Mouse (Mus musculus): ENCODE data around the gene Arhgap40. TPM values are rescaled to one million over a fixed set of nuclear protein-coding genes. Genes with fewer than 3 reads are reported as not detected.

Gene Arhgap40
- polyA plus RNA-seq, 1 experiment from 2014 or later: 0.21 TPM

GRCm38 (mm10) chr2:158555812-158556211 lies 43.2 kb downstream of the Arhgap40 start:
- no peak for DNase-seq (ENCODE audit: low spot score)
- Histone ChIP-seq H3K27ac (replicated peaks) (no peak overlapping the region; the same call in 1 of the 2 replicates), H3K27me3 (replicated peaks; ENCODE audit: low read depth, poor library complexity, severe bottlenecking) (peaks cover 67% of the 10 kb centered on the region), H3K36me3 (replicated peaks) (no peaks in the 10 kb centered on the region), H3K4me3 (peak overlapping the region; percentile 43), H3K4me1 (peaks cover 28% of the 10 kb centered on the region), H3K9me3 (no peaks in the 10 kb centered on the region)
- under 1% methylated on average over 8 of the region's 8 CpGs for WGBS

DNA sequence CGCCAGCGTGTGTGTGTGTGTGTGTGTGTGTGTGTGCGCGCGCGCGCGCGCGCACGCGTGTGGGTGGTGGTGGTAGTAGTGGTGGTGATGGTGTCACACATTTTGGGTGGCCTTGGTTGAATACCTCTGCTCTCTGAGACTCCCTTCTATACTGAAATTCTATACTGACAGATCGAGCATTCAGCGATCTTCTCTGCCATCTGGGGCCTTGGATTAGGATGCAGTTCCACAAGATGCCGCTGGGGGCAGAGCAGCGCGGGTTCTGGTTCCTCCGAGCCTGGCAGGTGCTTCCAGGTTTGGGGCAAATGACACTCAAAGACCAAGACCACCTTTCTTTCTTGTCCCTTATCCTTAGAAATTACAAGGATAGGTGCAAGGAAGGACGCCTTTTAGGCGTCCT lies 43.6 kb downstream of the Arhgap40 start:
- Histone ChIP-seq H3K4me1 (peaks cover 32% of the 10 kb centered on the region), H3K9me3 (no peaks in the 10 kb centered on the region), H3K4me3 (peak overlapping the region; percentile 43), H3K36me3 (replicated peaks) (no peaks in the 10 kb centered on the region), H3K27ac (replicated peaks) (no peak overlapping the region; the same call in 1 of the 2 replicates), H3K27me3 (replicated peaks; ENCODE audit: low read depth, poor library complexity, severe bottlenecking) (peaks cover 67% of the 10 kb centered on the region)
- WGBS: 1% methylated on average over 20 of the region's 20 CpGs
- DNase-seq (ENCODE audit: low spot score): peak; percentile 81

- 5% methylated on average over 5 of the region's 5 CpGs for WGBS
- H3K4me3 ChIP-seq: no peak overlapping the region
- H3K4me1 ChIP-seq: peaks cover 37% of the 10 kb centered on the region
- peaks cover 64% of the 10 kb centered on the region for H3K27me3 ChIP-seq (replicated peaks; ENCODE audit: low read depth, poor library complexity, severe bottlenecking)
- no peaks in the 10 kb centered on the region for H3K9me3 ChIP-seq
- H3K36me3 ChIP-seq (replicated peaks): no peaks in the 10 kb centered on the region
- H3K27ac ChIP-seq (replicated peaks): no peak overlapping the region
- no peak for DNase-seq (ENCODE audit: low spot score)
Observed at GRCm38 (mm10) chr2:158556750-158557149, 44.2 kb downstream of the Arhgap40 start.

DNA sequence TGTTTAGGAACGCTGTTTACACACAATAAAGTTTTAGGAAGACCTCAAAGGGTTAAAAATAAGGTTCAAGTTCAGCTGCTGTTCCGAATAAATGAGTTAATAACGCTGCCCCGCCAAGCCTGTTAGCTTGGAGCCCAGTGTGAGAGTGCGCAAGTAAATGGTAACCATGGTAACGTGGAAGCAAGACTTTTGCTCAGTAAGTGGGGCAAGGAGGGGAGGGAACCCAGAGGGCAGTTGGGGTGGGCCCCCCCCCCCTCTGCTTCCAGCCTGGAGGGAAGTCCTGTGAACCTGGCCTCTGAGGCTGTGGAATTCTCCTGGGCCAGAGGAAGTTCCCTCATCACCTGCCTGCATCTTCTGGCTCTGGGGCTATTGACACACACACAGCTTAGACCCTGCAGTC lies 47.3 kb downstream of the Arhgap40 start:
- H3K9me3 ChIP-seq: no peaks in the 10 kb centered on the region
- no peak overlapping the region for H3K4me3 ChIP-seq
- no peak overlapping the region for H3K27ac ChIP-seq (replicated peaks)
- WGBS: 45% methylated on average over 6 of the region's 6 CpGs
- DNase-seq (ENCODE audit: low spot score): no peak
- H3K27me3 ChIP-seq (replicated peaks; ENCODE audit: low read depth, poor library complexity, severe bottlenecking): peaks cover 62% of the 10 kb centered on the region
- H3K4me1 ChIP-seq: peaks cover 38% of the 10 kb centered on the region
- H3K36me3 ChIP-seq (replicated peaks): no peaks in the 10 kb centered on the region

GRCm38 (mm10) chr2:158560801-158561200 lies 48.2 kb downstream of the Arhgap40 start:
- H3K4me3 ChIP-seq: no peak overlapping the region
- H3K27ac ChIP-seq (replicated peaks): no peak overlapping the region
- no peaks in the 10 kb centered on the region for H3K36me3 ChIP-seq (replicated peaks)
- DNase-seq (ENCODE audit: low spot score): no peak
- no peaks in the 10 kb centered on the region for H3K9me3 ChIP-seq
- 24% methylated on average over 9 of the region's 9 CpGs for WGBS
- peaks cover 31% of the 10 kb centered on the region for H3K4me1 ChIP-seq
- H3K27me3 ChIP-seq (replicated peaks; ENCODE audit: low read depth, poor library complexity, severe bottlenecking): peaks cover 62% of the 10 kb centered on the region

- DNase-seq (ENCODE audit: low spot score): no peak
- H3K27me3 ChIP-seq (replicated peaks; ENCODE audit: low read depth, poor library complexity, severe bottlenecking): peaks cover 62% of the 10 kb centered on the region
- no peaks in the 10 kb centered on the region for H3K36me3 ChIP-seq (replicated peaks)
- peaks cover 23% of the 10 kb centered on the region for H3K4me1 ChIP-seq
- H3K27ac ChIP-seq (replicated peaks): no peak overlapping the region
- 43% methylated on average over 3 of the region's 3 CpGs for WGBS
- H3K9me3 ChIP-seq: no peaks in the 10 kb centered on the region
- H3K4me3 ChIP-seq: no peak overlapping the region
Observed at GRCm38 (mm10) chr2:158561371-158562144, 49.0 kb downstream of the Arhgap40 start.

DNA sequence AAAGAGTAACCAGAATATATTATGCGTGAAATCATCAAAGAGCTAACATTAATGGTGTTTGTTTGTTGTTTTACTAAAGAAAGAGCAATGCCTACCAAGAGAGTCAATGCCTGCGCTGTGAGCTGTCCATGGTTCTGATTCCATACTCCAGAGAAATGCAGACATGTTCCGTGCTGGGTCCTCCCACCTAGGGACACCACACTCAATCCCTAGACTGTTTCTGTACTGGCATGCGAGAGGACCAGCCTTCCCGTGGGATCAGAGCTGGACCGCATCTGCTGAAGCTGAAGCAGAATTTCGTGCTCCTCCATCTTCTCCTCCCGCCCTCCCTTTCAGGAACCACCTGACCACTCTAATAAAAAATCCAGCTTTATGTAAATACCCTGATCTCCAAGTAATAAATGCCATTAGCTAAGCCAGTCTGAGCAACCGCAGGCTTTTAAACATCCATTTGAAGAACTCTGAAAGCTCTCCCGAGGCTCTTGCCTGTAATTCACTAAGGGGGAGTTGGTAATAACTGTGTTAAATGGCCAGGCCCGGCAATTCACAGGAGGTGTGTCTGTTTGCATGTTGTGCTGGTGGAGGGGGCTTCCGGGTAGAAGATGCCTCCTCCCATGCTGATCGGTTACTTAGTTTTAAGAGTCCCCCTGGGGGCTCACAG lies 58.0 kb downstream of the Arhgap40 start:
- Histone ChIP-seq H3K4me1 (no peaks in the 10 kb centered on the region), H3K4me3 (no peak overlapping the region), H3K36me3 (replicated peaks) (no peaks in the 10 kb centered on the region), H3K9me3 (no peaks in the 10 kb centered on the region), H3K27ac (replicated peaks) (no peak overlapping the region), H3K27me3 (replicated peaks; ENCODE audit: low read depth, poor library complexity, severe bottlenecking) (peaks cover 15% of the 10 kb centered on the region; the same call in 1 of the 2 replicates)
- 31% methylated on average over 13 of the region's 13 CpGs for WGBS
- DNase-seq (ENCODE audit: low spot score): peak; percentile 74

GRCm38 (mm10) chr2:158579979-158580378 lies 67.4 kb downstream of the Arhgap40 start:
- no peaks in the 10 kb centered on the region for H3K36me3 ChIP-seq (replicated peaks)
- no peak for DNase-seq (ENCODE audit: low spot score)
- no peaks in the 10 kb centered on the region for H3K4me1 ChIP-seq
- H3K9me3 ChIP-seq: no peaks in the 10 kb centered on the region
- H3K27me3 ChIP-seq (replicated peaks; ENCODE audit: low read depth, poor library complexity, severe bottlenecking): no peaks in the 10 kb centered on the region
- no peak overlapping the region for H3K4me3 ChIP-seq
- H3K27ac ChIP-seq (replicated peaks): no peak overlapping the region
- 68% methylated on average over 4 of the region's 4 CpGs for WGBS

DNA sequence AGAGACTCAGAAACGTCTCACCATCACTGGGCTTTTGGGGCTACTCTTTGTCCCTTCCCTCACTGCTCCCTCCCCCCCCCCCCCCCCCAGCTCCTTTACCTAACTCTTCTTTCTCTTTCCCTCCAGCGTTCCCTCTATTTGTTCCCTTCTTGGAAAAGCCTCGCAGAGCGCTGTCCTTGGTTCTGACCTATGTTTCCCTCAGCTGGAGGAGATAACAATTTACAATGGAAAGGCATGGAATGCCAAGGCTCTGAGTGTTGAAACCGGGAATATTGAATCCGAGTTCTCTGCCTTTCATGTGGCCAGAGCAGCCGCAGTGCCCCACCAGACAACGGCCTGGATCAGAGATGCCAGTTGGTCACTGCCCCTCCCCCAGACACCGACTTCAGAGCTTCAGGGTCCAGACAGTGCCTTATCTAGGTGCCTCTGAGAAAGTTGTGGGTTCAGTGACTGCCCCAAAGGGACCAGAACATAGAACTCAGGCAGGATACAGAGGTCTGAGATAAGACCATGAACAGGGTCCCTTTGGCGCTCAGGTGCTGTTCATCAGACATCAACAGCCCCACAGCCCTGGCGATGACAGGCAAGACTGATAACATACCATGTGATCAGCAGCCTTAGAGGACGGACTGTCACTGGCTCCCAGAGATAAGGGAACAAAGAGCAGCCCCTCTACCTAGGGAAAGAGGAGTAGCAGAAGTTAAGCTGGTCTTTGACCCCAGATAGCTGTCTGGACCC lies 72.2 kb downstream of the Arhgap40 start:
- Histone ChIP-seq H3K27ac (replicated peaks) (no peak overlapping the region), H3K4me1 (peaks cover 14% of the 10 kb centered on the region), H3K36me3 (replicated peaks) (no peaks in the 10 kb centered on the region), H3K9me3 (no peaks in the 10 kb centered on the region), H3K4me3 (no peak overlapping the region), H3K27me3 (replicated peaks; ENCODE audit: low read depth, poor library complexity, severe bottlenecking) (0 out of 2 replicates have a peak, but pooled peaks cover 5% of the 10 kb centered on the region)
- 12% methylated on average over 12 of the region's 12 CpGs for WGBS
- DNase-seq (ENCODE audit: low spot score): peak; percentile 75

DNA sequence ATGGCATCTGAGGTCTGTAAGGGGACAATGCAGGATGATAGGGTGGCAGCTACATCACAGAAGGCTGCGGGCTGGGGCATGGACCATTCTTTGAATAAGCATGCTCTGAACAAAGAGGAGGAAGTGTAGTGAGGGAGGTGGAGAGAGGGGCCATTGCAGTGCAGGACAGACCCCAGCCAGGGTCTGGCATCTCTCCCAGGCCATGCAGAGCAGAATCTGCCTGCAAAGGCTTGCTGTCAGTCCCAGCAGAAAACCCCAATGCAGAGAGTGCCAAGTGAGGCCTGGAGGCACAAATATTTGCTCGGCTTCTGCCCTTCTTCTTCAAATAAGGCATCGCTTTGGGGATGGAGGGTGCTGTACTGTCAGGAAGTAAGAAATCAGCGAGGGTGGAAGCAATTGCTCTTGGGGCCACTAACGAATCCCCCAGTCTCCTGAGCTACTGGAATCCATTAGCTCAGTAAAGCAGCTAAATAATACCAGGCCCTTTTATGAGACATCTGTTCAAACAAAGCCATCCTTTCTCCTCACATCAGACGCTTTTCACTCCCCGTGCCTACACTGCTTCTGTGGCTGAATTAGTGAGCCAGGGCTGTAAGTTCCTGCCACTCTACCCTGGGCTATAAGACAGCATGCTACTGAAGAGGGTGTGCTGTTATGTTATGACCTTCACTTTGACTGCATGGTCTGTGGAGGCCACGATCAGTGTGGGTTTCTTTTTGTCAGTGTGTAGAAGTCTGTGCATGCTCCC lies 76.1 kb downstream of the Arhgap40 start:
- Histone ChIP-seq H3K9me3 (no peaks in the 10 kb centered on the region), H3K27ac (replicated peaks) (no peak overlapping the region; the same call in 1 of the 2 replicates), H3K36me3 (replicated peaks) (no peaks in the 10 kb centered on the region), H3K4me1 (peaks cover 23% of the 10 kb centered on the region), H3K4me3 (no peak overlapping the region), H3K27me3 (replicated peaks; ENCODE audit: low read depth, poor library complexity, severe bottlenecking) (0 out of 2 replicates have a peak, but pooled peaks cover 5% of the 10 kb centered on the region)
- WGBS: 27% methylated on average over 8 of the region's 8 CpGs
- no peak for DNase-seq (ENCODE audit: low spot score)

- H3K4me1 ChIP-seq: peaks cover 32% of the 10 kb centered on the region
- H3K27me3 ChIP-seq (replicated peaks; ENCODE audit: low read depth, poor library complexity, severe bottlenecking): peaks cover 14% of the 10 kb centered on the region
- H3K36me3 ChIP-seq (replicated peaks): no peaks in the 10 kb centered on the region
- H3K27ac ChIP-seq (replicated peaks): no peak overlapping the region
- 64% methylated on average over 3 of the region's 3 CpGs for WGBS
- H3K4me3 ChIP-seq: no peak overlapping the region
- no peaks in the 10 kb centered on the region for H3K9me3 ChIP-seq
- no peak for DNase-seq (ENCODE audit: low spot score)
Observed at GRCm38 (mm10) chr2:158590495-158590894, 77.9 kb downstream of the Arhgap40 start.

DNA sequence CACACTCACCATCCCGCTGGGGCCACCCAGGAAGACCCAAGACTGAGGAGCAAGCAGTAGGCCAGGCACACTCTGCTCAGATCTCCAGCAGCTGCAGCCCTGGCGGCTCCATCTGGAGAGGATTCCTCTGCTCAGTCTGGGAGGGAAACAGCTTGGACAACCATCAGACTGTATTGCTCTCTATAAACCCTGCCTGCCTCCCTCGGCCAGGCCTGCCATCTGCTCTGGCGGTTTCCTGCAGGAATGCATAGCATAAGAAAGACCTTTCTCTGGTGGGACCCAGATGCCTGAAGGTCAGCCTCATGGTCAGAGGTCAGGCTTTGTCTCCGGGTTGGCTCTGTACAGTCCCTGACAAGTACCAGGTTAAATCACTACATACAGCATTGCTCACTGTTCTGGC lies 78.7 kb downstream of the Arhgap40 start:
- Histone ChIP-seq H3K4me1 (peaks cover 33% of the 10 kb centered on the region), H3K9me3 (no peaks in the 10 kb centered on the region), H3K36me3 (replicated peaks) (no peaks in the 10 kb centered on the region), H3K4me3 (no peak overlapping the region), H3K27me3 (replicated peaks; ENCODE audit: low read depth, poor library complexity, severe bottlenecking) (peaks cover 22% of the 10 kb centered on the region), H3K27ac (replicated peaks) (no peak overlapping the region)
- WGBS: 32% methylated on average over 5 of the region's 5 CpGs
- DNase-seq (ENCODE audit: low spot score): peak; percentile 33

Data from embryonic facial prominence, embryonic 10.5 days (tissue).